Mouse (Mus musculus) ES-E14 (cell line): ENCODE data around the gene Gm20479.
A peak's percentile ranks its signal among the peaks of the same experiment; 100 is the strongest.

Experiments
- HCFC1 ChIP-seq: IDR thresholded peaks from 2 replicates; pipeline ENCODE4 v1.6.1; 2012; ENCODE audit warnings: low read length, inconsistent platforms, borderline replicate concordance; ENCODE audit not compliant: insufficient read depth
- MAFK ChIP-seq: IDR thresholded peaks from 2 replicates; pipeline ENCODE4 v1.6.1; 2014; ENCODE audit warnings: mild to moderate bottlenecking, low read depth, low read length, inconsistent platforms; ENCODE audit not compliant: insufficient read depth
- ZC3H11A ChIP-seq: IDR thresholded peaks from 2 replicates; pipeline ENCODE4 v1.6.1; 2012; ENCODE audit warnings: low read depth, mild to moderate bottlenecking, inconsistent platforms, low read length, borderline replicate concordance

DNA sequence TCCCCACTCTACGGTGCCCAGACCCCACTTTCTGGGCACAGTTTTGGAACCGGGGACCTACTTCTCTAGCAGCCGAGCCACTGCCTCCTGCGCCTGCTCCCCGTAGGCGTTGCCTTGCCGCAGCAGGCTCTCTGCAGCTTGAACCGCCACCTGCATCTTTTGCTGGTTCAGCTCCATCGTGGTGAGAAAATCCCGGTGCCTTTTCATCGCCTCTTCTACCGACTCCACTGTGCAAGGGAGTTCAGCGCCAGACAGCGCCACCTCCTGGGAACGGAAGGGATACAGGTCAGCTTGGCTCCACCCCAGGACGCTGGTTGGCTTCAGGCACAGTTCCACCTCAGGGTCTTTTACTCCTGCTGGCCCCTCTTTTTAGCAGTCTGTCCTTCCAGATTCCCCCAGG, 45.5 kb upstream of the Gm20479 start:
- TF ChIP-seq HCFC1 (peak; percentile 49; the same call in 1 of the 2 replicates), ZC3H11A (no peak; the same call in 1 of the 2 replicates), MAFK (peak; percentile 53; the same call in 1 of the 2 replicates)
